Mouse (Mus musculus): Measurements from ENCODE around the gene Ctf2. TPM values are rescaled to one million over a fixed set of nuclear protein-coding genes. Genes with fewer than 3 reads are reported as not detected.
A peak's percentile ranks its signal among the peaks of the same experiment; 100 is the strongest.

Gene Ctf2
- total RNA-seq, 1 experiment = 0.71 TPM

DNA sequence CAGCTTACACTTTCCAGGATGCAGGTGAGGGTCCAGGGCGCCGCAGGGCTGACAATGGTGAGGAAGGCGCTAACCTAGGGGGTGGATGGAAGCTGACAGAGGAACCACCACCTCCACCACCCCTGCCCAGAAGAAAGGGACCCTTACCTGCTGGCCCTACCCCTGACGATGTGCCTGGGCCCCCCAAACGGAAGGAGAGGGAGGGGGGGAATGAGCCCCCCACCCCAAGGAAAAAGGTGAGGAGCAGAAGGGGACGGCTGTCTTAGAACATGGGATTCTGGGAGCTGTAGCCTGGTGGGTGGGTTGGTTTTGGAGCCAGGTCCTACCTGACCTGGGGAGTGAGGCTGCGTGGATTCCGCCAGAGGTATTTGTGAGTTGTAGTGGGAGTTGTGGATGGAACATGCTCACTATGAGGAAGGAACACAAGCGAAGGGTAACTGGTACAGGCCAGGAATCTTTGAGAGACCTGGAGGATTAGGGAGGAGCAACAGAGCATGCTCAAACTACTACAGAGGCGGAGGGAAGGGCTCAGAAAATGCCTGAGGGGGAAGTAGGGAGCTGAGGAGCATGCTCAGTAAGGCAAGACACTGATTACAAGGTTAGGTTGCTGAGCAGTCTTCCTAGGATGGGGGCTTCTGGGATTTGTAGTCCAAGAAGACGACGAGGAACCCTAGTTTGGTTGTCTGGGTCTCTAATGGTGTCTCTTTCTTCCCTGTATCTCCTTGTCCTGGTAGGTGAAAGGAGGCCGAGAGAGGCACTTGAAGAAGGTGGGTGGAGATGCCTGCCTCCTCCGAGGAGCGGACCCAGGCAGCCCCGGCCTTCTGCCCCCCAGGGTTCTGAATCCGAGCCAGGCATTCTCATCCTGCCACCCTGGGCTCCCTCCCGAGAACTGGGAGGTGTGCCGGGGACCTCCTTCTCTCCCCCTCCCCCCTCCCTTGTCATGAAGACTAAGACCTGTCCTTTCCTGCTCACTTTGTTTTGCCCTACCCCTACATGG, 18.5 kb upstream of the Ctf2 start:
- DNase-seq (ENCODE audit: low read depth, low spot score) = peak; percentile 78
- Histone ChIP-seq H3K27ac (ENCODE audit: insufficient read depth, low read depth, low read length, poor library complexity, severe bottlenecking) (0 out of 2 replicates have a peak overlapping the region, but pooled peaks have one; percentile 23), H3K4me1 (ENCODE audit: control insufficient read depth in 2 of 2, insufficient read depth in 2 of 2, low read length in 2 of 2, poor library complexity in 1 of 2) (peaks cover 3 to 33% of the 10 kb centered on the region in 2 experiments), H3K4me3 (ENCODE audit: insufficient read depth in 1 of 2, low read depth in 1 of 2, low read length in 2 of 2, poor library complexity in 1 of 2, severe bottlenecking in 1 of 2) (no peak overlapping the region), H3K9ac (ENCODE audit: insufficient read depth, low read depth, low read length, poor library complexity, severe bottlenecking) (peak overlapping the region; percentile 35; the same call in 1 of the 2 replicates), H3K9me3 (ENCODE audit: control insufficient read depth, insufficient read depth, low read depth, low read length) (no peaks in the 10 kb centered on the region), H3K36me3 (ENCODE audit: control insufficient read depth, insufficient read depth, low read length, poor library complexity, severe bottlenecking) (peaks cover 65% of the 10 kb centered on the region)
- in situ Hi-C loops (cut with MboI; ENCODE audit: low sequenced_read_pairs in 2 of 2, unreplicated experiment in 2 of 2) = no loop called here
- peak; percentile 89 for TF ChIP-seq HCFC1 (IDR thresholded peaks at IDR 0.05; ENCODE audit: borderline replicate concordance, insufficient read depth, low read length)
- TF ChIP-seq MAFK (IDR thresholded peaks at IDR 0.05; ENCODE audit: insufficient read depth, low read depth, low read length) = no peak

DNA sequence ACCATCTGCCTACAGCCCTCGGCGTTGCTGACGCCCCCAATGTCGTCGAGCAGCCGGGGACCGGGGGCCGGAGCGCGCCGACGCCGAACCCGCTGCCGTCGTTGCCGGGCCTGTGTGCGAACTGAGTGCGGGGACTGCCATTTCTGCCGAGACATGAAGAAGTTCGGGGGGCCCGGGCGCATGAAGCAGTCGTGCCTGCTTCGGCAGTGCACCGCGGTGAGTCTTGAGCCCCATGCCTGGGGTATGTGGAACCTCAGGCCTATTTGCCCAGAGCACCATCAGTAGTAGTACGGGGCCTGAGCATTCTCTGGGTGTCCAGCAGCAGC, 16.2 kb upstream of the Ctf2 start:
- H3K4me1 ChIP-seq (ENCODE audit: control insufficient read depth in 2 of 2, insufficient read depth in 2 of 2, low read length in 2 of 2, poor library complexity in 1 of 2) = peaks cover 2 to 28% of the 10 kb centered on the region in 2 experiments; a peak in 3 of 4 replicates
- in situ Hi-C loops (cut with MboI; ENCODE audit: low sequenced_read_pairs in 2 of 2, unreplicated experiment in 2 of 2) = no loop called here
- no peak for DNase-seq (ENCODE audit: low read depth, low spot score)
- TF ChIP-seq ZC3H11A (IDR thresholded peaks at IDR 0.05; ENCODE audit: borderline replicate concordance, low read depth, low read length) (no peak), ZNF384 (IDR thresholded peaks at IDR 0.05; ENCODE audit: low read depth, low read length) (no peak), HCFC1 (IDR thresholded peaks at IDR 0.05; ENCODE audit: borderline replicate concordance, insufficient read depth, low read length) (no peak), MAFK (IDR thresholded peaks at IDR 0.05; ENCODE audit: insufficient read depth, low read depth, low read length) (no peak), CHD2 (IDR thresholded peaks at IDR 0.05; ENCODE audit: low read depth, low read length) (no peak)
- H3K36me3 ChIP-seq (ENCODE audit: control insufficient read depth, insufficient read depth, low read length, poor library complexity, severe bottlenecking) = peaks cover 48% of the 10 kb centered on the region
- H3K9ac ChIP-seq (ENCODE audit: insufficient read depth, low read depth, low read length, poor library complexity, severe bottlenecking) = peak overlapping the region; percentile 86
- no peak overlapping the region for H3K27ac ChIP-seq (ENCODE audit: insufficient read depth, low read depth, low read length, poor library complexity, severe bottlenecking)
- H3K9me3 ChIP-seq (ENCODE audit: control insufficient read depth, insufficient read depth, low read depth, low read length) = no peaks in the 10 kb centered on the region
- H3K4me3 ChIP-seq (ENCODE audit: insufficient read depth in 1 of 2, low read depth in 1 of 2, low read length in 2 of 2, poor library complexity in 1 of 2, severe bottlenecking in 1 of 2) = peak overlapping the region; percentile 73 to 88

DNA sequence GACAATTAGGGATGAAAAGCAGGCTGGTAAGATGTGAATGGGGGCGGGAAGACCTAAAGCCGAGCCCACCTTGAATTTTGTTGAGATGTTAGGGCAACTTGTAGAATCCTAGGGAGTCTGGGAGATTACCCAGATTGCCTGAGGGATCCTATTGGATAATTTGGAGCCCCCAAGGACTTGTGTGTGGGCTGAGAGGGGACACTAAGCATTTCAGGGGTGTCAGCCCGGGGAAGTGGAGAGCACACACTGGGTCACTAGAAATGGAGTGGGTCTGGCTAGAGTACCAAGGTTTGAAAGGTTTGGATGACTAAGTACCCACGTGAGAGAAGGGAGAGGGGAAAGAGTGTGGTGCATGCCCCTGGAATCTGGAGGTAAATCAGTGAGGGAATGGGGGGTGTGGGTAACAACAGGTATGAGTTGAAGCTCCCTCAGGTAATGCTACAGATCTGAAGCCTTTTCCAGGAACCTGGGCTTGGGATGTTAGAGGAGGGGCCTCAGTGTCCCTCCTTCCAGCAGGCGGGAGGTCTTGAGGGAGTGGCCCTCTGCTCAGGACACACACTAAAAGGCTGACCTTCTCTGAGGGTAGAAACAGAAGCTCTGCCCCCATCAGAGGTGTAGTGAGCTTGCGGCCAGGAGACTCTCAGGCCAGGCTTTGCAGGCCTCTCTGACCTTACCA, 15.7 kb upstream of the Ctf2 start:
- H3K36me3 ChIP-seq (ENCODE audit: control insufficient read depth, insufficient read depth, low read length, poor library complexity, severe bottlenecking) = peaks cover 43% of the 10 kb centered on the region
- in situ Hi-C loops (cut with MboI; ENCODE audit: low sequenced_read_pairs in 2 of 2, unreplicated experiment in 2 of 2) = no loop called here
- peak overlapping the region; percentile 86 for H3K9ac ChIP-seq (ENCODE audit: insufficient read depth, low read depth, low read length, poor library complexity, severe bottlenecking)
- H3K27ac ChIP-seq (ENCODE audit: insufficient read depth, low read depth, low read length, poor library complexity, severe bottlenecking) = peak overlapping the region; percentile 93
- no peaks in the 10 kb centered on the region for H3K9me3 ChIP-seq (ENCODE audit: control insufficient read depth, insufficient read depth, low read depth, low read length)
- H3K4me3 ChIP-seq (ENCODE audit: insufficient read depth in 1 of 2, low read depth in 1 of 2, low read length in 2 of 2, poor library complexity in 1 of 2, severe bottlenecking in 1 of 2) = peak overlapping the region; percentile 73 to 88
- no peak for DNase-seq (ENCODE audit: low read depth, low spot score)
- H3K4me1 ChIP-seq (ENCODE audit: control insufficient read depth in 2 of 2, insufficient read depth in 2 of 2, low read length in 2 of 2, poor library complexity in 1 of 2) = peaks cover 2 to 26% of the 10 kb centered on the region in 2 experiments; a peak in 3 of 4 replicates
- TF ChIP-seq ZNF384 (IDR thresholded peaks at IDR 0.05; ENCODE audit: low read depth, low read length) (no peak), MAFK (IDR thresholded peaks at IDR 0.05; ENCODE audit: insufficient read depth, low read depth, low read length) (no peak), HCFC1 (IDR thresholded peaks at IDR 0.05; ENCODE audit: borderline replicate concordance, insufficient read depth, low read length) (no peak), ZC3H11A (IDR thresholded peaks at IDR 0.05; ENCODE audit: borderline replicate concordance, low read depth, low read length) (no peak), CHD2 (IDR thresholded peaks at IDR 0.05; ENCODE audit: low read depth, low read length) (no peak)

DNA sequence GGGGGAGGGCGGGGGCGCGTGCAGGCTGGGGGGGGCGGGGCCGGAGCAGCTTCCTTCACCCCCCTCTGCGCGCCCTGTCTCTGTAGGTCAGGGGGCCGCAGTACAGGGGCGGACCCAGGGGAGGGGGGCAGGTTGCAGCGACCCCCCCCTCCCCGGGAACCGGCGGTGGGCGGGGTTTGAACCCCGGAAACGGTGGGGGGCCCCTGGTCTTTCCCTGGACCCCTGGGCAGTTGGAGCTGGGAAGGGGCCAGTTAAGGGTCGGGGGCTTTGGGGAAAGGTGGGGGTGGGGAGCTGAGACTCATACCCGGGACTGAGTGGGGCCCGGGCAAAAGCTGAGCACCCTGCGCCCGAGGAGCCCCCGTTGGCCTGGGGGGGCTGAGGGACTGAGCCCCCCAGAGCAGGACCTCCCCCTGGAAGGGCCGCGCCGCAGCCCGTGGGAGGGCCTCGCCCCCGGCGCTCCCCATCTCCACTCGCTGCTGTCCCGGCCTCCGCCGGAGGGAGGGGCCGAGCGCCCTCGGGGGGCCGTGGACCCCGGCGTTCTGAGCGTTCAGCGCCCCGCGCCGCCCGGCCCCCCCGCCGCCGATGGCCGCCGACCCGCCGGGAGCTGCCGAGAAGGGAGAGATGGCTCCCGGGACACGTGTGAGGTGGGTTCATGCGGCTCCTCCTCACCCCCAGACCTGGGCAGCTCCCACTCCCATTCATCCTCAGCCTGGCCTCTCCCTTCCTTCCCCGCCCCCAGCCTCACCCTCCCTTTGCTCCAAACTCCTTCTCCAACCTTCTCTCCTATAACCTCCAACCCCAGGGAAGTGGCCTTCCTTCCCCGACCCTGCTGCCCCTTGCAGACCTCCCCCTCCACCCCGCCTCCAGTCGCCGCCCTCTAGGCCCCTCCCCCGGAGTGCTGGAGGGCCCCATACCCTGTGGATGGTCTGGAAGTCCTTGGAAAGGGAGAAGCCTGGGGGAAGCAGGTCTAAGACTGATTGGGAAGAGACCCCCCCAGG, 14.8 kb upstream of the Ctf2 start:
- TF ChIP-seq MAFK (IDR thresholded peaks at IDR 0.05; ENCODE audit: insufficient read depth, low read depth, low read length) (no peak), ZC3H11A (IDR thresholded peaks at IDR 0.05; ENCODE audit: borderline replicate concordance, low read depth, low read length) (no peak), CHD2 (IDR thresholded peaks at IDR 0.05; ENCODE audit: low read depth, low read length) (no peak), HCFC1 (IDR thresholded peaks at IDR 0.05; ENCODE audit: borderline replicate concordance, insufficient read depth, low read length) (no peak), ZNF384 (IDR thresholded peaks at IDR 0.05; ENCODE audit: low read depth, low read length) (no peak)
- in situ Hi-C loops (cut with MboI; ENCODE audit: low sequenced_read_pairs in 2 of 2, unreplicated experiment in 2 of 2) = no loop called here
- no peaks in the 10 kb centered on the region for H3K9me3 ChIP-seq (ENCODE audit: control insufficient read depth, insufficient read depth, low read depth, low read length)
- H3K27ac ChIP-seq (ENCODE audit: insufficient read depth, low read depth, low read length, poor library complexity, severe bottlenecking) = peak overlapping the region; percentile 93
- peak; percentile 85 for DNase-seq (ENCODE audit: low read depth, low spot score)
- peaks cover 0 to 22% of the 10 kb centered on the region in 2 experiments; a peak in 2 of 4 replicates for H3K4me1 ChIP-seq (ENCODE audit: control insufficient read depth in 2 of 2, insufficient read depth in 2 of 2, low read length in 2 of 2, poor library complexity in 1 of 2)
- peak overlapping the region; percentile 86 for H3K9ac ChIP-seq (ENCODE audit: insufficient read depth, low read depth, low read length, poor library complexity, severe bottlenecking)
- H3K36me3 ChIP-seq (ENCODE audit: control insufficient read depth, insufficient read depth, low read length, poor library complexity, severe bottlenecking) = peaks cover 36% of the 10 kb centered on the region
- H3K4me3 ChIP-seq (ENCODE audit: insufficient read depth in 1 of 2, low read depth in 1 of 2, low read length in 2 of 2, poor library complexity in 1 of 2, severe bottlenecking in 1 of 2) = peak overlapping the region; percentile 73 to 88
